Mouse (Mus musculus): ENCODE results near the gene Cfap100. TPM values are rescaled to one million over a fixed set of nuclear protein-coding genes. Genes with fewer than 3 reads are reported as not detected.

The Cfap100 gene
- polyA plus RNA-seq, 1 experiment from 2014 or later, result 1.2 TPM

DNA sequence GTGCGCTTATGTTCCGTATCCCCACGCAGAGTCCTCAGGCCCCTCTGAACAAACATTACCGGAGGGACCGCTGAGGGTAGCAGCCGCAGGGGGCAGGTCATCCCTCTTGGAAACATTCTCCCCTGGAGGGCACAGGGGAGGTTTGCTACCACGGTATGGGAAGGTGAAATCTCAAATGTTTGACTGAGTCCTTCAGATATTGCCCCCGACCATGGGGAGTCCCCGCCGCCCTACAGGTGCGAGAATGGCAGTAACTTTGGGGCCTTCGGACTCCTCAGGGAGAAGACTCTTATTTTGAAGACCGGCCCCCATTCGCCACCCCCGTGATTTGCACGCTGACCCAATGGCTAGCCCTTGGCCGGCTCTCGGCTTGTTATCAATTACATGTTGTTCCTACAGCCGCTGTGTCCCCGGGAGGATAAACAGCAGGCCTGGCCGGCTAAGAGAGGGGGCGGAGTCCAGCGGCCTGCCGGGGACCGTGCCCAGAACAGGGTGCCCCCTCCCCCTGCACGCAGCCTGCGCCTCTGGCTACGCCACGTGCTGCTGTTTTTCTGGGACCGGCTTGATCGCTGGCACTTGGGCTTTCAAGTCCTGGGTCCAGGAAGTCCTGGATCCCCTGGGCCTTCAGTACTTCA is 34.7 kb upstream of the Cfap100 start:
- peak overlapping the region; percentile 62 for H3K9ac ChIP-seq (ENCODE audit: low read depth, low read length)
- H3K27me3 ChIP-seq (ENCODE audit: control insufficient read depth, insufficient read depth, low read length), result peaks cover 10% of the 10 kb centered on the region; the same call in 1 of the 2 replicates
- peak overlapping the region; percentile 100 for H3K4me2 ChIP-seq (replicated peaks; ENCODE audit: low read depth, low read length)
- peak overlapping the region; percentile 61 for H3K4me3 ChIP-seq (ENCODE audit: low read depth, low read length)
- under 1% methylated on average over 31 of the region's 31 CpGs for WGBS
- H3K36me3 ChIP-seq (ENCODE audit: control insufficient read depth, insufficient read depth, low read length), result no peaks in the 10 kb centered on the region
- H3K4me1 ChIP-seq (replicated peaks; ENCODE audit: control insufficient read depth, insufficient read depth, low read length), result peaks cover 8% of the 10 kb centered on the region; the same call in 1 of the 2 replicates
- no peak overlapping the region for H3K27ac ChIP-seq (ENCODE audit: low read depth, low read length)
- peak; percentile 80 for ATAC-seq (ENCODE audit: low FRiP score)
- DNase-seq (ENCODE audit: low spot score), result peak; percentile 71
- no peaks in the 10 kb centered on the region for H3K9me3 ChIP-seq (ENCODE audit: control insufficient read depth, low read length)

DNA sequence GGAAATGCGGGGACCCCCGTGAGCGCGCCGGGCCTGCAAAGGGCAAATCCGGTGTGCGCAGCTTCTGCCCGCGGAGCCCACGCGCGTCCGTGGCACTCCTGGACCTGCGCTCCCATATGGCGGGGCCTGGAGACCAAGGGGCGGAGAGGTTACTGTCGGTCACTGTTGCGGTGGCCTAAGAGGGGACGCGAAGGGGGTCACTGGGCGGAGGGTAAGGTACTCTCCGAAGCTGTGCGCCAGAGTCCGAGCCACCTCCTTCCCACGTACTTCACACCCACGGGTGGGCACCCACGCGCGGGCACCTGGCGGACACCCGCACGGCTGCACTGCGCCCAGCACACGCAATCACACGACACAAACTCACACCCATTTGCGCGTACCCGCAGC is 34.2 kb upstream of the Cfap100 start:
- Histone ChIP-seq H3K9ac (ENCODE audit: low read depth, low read length) (peak overlapping the region; percentile 62), H3K4me1 (replicated peaks; ENCODE audit: control insufficient read depth, insufficient read depth, low read length) (peaks cover 8% of the 10 kb centered on the region; the same call in 1 of the 2 replicates), H3K4me2 (replicated peaks; ENCODE audit: low read depth, low read length) (peak overlapping the region; percentile 100), H3K9me3 (ENCODE audit: control insufficient read depth, low read length) (no peaks in the 10 kb centered on the region), H3K4me3 (ENCODE audit: low read depth, low read length) (peak overlapping the region; percentile 61), H3K27me3 (ENCODE audit: control insufficient read depth, insufficient read depth, low read length) (peaks cover 10% of the 10 kb centered on the region; the same call in 1 of the 2 replicates), H3K36me3 (ENCODE audit: control insufficient read depth, insufficient read depth, low read length) (no peaks in the 10 kb centered on the region), H3K27ac (ENCODE audit: low read depth, low read length) (no peak overlapping the region)
- DNase-seq (ENCODE audit: low spot score) (peak; percentile 42), ATAC-seq (ENCODE audit: low FRiP score) (peak; percentile 70)
- under 1% methylated on average over 33 of the region's 38 CpGs for WGBS

GRCm38 (mm10) chr6:90462181-90462706 is 33.6 kb upstream of the Cfap100 start, which contains the start of gene Klf15:
Klf15 (plus strand) TSS chr6:90462576.
- Histone ChIP-seq H3K27me3 (ENCODE audit: control insufficient read depth, insufficient read depth, low read length) (peaks cover 10% of the 10 kb centered on the region; the same call in 1 of the 2 replicates), H3K36me3 (ENCODE audit: control insufficient read depth, insufficient read depth, low read length) (no peaks in the 10 kb centered on the region), H3K27ac (ENCODE audit: low read depth, low read length) (no peak within 1 kb of the TSS), H3K9me3 (ENCODE audit: control insufficient read depth, low read length) (no peaks in the 10 kb centered on the region), H3K4me2 (replicated peaks; ENCODE audit: low read depth, low read length) (peak within 1 kb of the TSS; percentile 100), H3K4me1 (replicated peaks; ENCODE audit: control insufficient read depth, insufficient read depth, low read length) (peaks cover 8% of the 10 kb centered on the region; the same call in 1 of the 2 replicates), H3K4me3 (ENCODE audit: low read depth, low read length) (peak within 1 kb of the TSS; percentile 61), H3K9ac (ENCODE audit: low read depth, low read length) (peak within 1 kb of the TSS; percentile 62)
- ATAC-seq (ENCODE audit: low FRiP score), result peak; percentile 81
- DNase-seq (ENCODE audit: low spot score), result peak; percentile 86
- under 1% methylated on average over 29 of the region's 70 CpGs for WGBS

- Histone ChIP-seq H3K4me3 (ENCODE audit: low read depth, low read length) (peak overlapping the region; percentile 61), H3K9ac (ENCODE audit: low read depth, low read length) (0 out of 2 replicates have a peak overlapping the region, but pooled peaks have one; percentile 62), H3K27me3 (ENCODE audit: control insufficient read depth, insufficient read depth, low read length) (peaks cover 10% of the 10 kb centered on the region; the same call in 1 of the 2 replicates), H3K4me2 (replicated peaks; ENCODE audit: low read depth, low read length) (peak overlapping the region; percentile 100), H3K4me1 (replicated peaks; ENCODE audit: control insufficient read depth, insufficient read depth, low read length) (peaks cover 8% of the 10 kb centered on the region; the same call in 1 of the 2 replicates), H3K36me3 (ENCODE audit: control insufficient read depth, insufficient read depth, low read length) (no peaks in the 10 kb centered on the region), H3K27ac (ENCODE audit: low read depth, low read length) (no peak overlapping the region), H3K9me3 (ENCODE audit: control insufficient read depth, low read length) (no peaks in the 10 kb centered on the region)
- ATAC-seq (ENCODE audit: low FRiP score) (peak; percentile 7; the same call in 1 of the 2 replicates), DNase-seq (ENCODE audit: low spot score) (no peak)
- WGBS, result 11% methylated on average over 12 of the region's 12 CpGs
Observed at GRCm38 (mm10) chr6:90461771-90462170, 33.2 kb upstream of the Cfap100 start.

DNA sequence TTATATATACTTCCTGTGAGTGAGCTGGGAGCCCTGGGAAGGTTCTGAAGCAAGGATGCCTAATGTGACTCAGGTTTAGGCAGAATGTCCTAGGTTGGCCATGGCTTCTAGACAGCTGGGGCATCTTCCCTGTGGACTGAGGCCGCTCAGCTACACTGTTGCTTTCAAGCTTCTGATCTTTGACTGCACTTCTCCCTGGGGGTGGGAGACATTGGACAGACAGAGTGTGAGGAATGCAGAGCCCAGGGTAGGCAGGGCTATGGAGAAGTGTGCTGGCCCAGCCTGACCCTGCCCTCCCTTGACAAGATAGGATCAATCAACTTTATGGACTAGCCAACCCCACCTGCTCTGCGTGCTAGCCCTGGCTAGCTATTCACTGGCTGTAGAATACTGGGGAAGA is 32.6 kb upstream of the Cfap100 start:
- no peak overlapping the region for H3K9ac ChIP-seq (ENCODE audit: low read depth, low read length)
- H3K36me3 ChIP-seq (ENCODE audit: control insufficient read depth, insufficient read depth, low read length), result no peaks in the 10 kb centered on the region
- no peak overlapping the region for H3K4me3 ChIP-seq (ENCODE audit: low read depth, low read length)
- H3K9me3 ChIP-seq (ENCODE audit: control insufficient read depth, low read length), result no peaks in the 10 kb centered on the region
- ATAC-seq (ENCODE audit: low FRiP score), result no peak
- no peak overlapping the region for H3K27ac ChIP-seq (ENCODE audit: low read depth, low read length)
- no peak for DNase-seq (ENCODE audit: low spot score)
- H3K4me2 ChIP-seq (replicated peaks; ENCODE audit: low read depth, low read length), result 0 out of 2 replicates have a peak overlapping the region, but pooled peaks have one; percentile 100
- 42% methylated on average over 2 of the region's 2 CpGs for WGBS
- H3K27me3 ChIP-seq (ENCODE audit: control insufficient read depth, insufficient read depth, low read length), result peaks cover 10% of the 10 kb centered on the region; the same call in 1 of the 2 replicates
- peaks cover 8% of the 10 kb centered on the region; the same call in 1 of the 2 replicates for H3K4me1 ChIP-seq (replicated peaks; ENCODE audit: control insufficient read depth, insufficient read depth, low read length)

GRCm38 (mm10) chr6:90457421-90457820 is 28.8 kb upstream of the Cfap100 start:
- ATAC-seq (ENCODE audit: low FRiP score) (no peak), DNase-seq (ENCODE audit: low spot score) (no peak)
- Histone ChIP-seq H3K27me3 (ENCODE audit: control insufficient read depth, insufficient read depth, low read length) (peaks cover 10% of the 10 kb centered on the region; the same call in 1 of the 2 replicates), H3K27ac (ENCODE audit: low read depth, low read length) (no peak overlapping the region), H3K9ac (ENCODE audit: low read depth, low read length) (no peak overlapping the region), H3K4me3 (ENCODE audit: low read depth, low read length) (no peak overlapping the region), H3K36me3 (ENCODE audit: control insufficient read depth, insufficient read depth, low read length) (no peaks in the 10 kb centered on the region), H3K4me1 (replicated peaks; ENCODE audit: control insufficient read depth, insufficient read depth, low read length) (no peaks in the 10 kb centered on the region), H3K4me2 (replicated peaks; ENCODE audit: low read depth, low read length) (no peak overlapping the region), H3K9me3 (ENCODE audit: control insufficient read depth, low read length) (no peaks in the 10 kb centered on the region)
- WGBS, result 72% methylated on average over 2 of the region's 2 CpGs

- Histone ChIP-seq H3K4me3 (ENCODE audit: low read depth, low read length) (no peak overlapping the region), H3K27me3 (ENCODE audit: control insufficient read depth, insufficient read depth, low read length) (no peaks in the 10 kb centered on the region), H3K4me2 (replicated peaks; ENCODE audit: low read depth, low read length) (no peak overlapping the region), H3K4me1 (replicated peaks; ENCODE audit: control insufficient read depth, insufficient read depth, low read length) (no peaks in the 10 kb centered on the region), H3K9me3 (ENCODE audit: control insufficient read depth, low read length) (no peaks in the 10 kb centered on the region), H3K9ac (ENCODE audit: low read depth, low read length) (no peak overlapping the region), H3K36me3 (ENCODE audit: control insufficient read depth, insufficient read depth, low read length) (no peaks in the 10 kb centered on the region), H3K27ac (ENCODE audit: low read depth, low read length) (no peak overlapping the region)
- 80% methylated on average over 5 of the region's 5 CpGs for WGBS
- DNase-seq (ENCODE audit: low spot score) (no peak), ATAC-seq (ENCODE audit: low FRiP score) (no peak)
Observed at GRCm38 (mm10) chr6:90453751-90454150, 25.2 kb upstream of the Cfap100 start.

GRCm38 (mm10) chr6:90452603-90453002 is 24.0 kb upstream of the Cfap100 start:
- Histone ChIP-seq H3K9me3 (ENCODE audit: control insufficient read depth, low read length) (no peaks in the 10 kb centered on the region), H3K27me3 (ENCODE audit: control insufficient read depth, insufficient read depth, low read length) (no peaks in the 10 kb centered on the region), H3K4me1 (replicated peaks; ENCODE audit: control insufficient read depth, insufficient read depth, low read length) (no peaks in the 10 kb centered on the region), H3K4me2 (replicated peaks; ENCODE audit: low read depth, low read length) (no peak overlapping the region), H3K4me3 (ENCODE audit: low read depth, low read length) (no peak overlapping the region), H3K36me3 (ENCODE audit: control insufficient read depth, insufficient read depth, low read length) (no peaks in the 10 kb centered on the region), H3K27ac (ENCODE audit: low read depth, low read length) (no peak overlapping the region), H3K9ac (ENCODE audit: low read depth, low read length) (no peak overlapping the region)
- no peak for ATAC-seq (ENCODE audit: low FRiP score)
- no peak for DNase-seq (ENCODE audit: low spot score)

- Histone ChIP-seq H3K27ac (ENCODE audit: low read depth, low read length) (no peak overlapping the region), H3K4me3 (ENCODE audit: low read depth, low read length) (no peak overlapping the region), H3K4me2 (replicated peaks; ENCODE audit: low read depth, low read length) (no peak overlapping the region), H3K4me1 (replicated peaks; ENCODE audit: control insufficient read depth, insufficient read depth, low read length) (no peaks in the 10 kb centered on the region), H3K9me3 (ENCODE audit: control insufficient read depth, low read length) (no peaks in the 10 kb centered on the region), H3K36me3 (ENCODE audit: control insufficient read depth, insufficient read depth, low read length) (no peaks in the 10 kb centered on the region), H3K27me3 (ENCODE audit: control insufficient read depth, insufficient read depth, low read length) (no peaks in the 10 kb centered on the region), H3K9ac (ENCODE audit: low read depth, low read length) (no peak overlapping the region)
- DNase-seq (ENCODE audit: low spot score), result no peak
- WGBS, result 90% methylated on average over 5 of the region's 5 CpGs
- no peak for ATAC-seq (ENCODE audit: low FRiP score)
Observed at GRCm38 (mm10) chr6:90451512-90451911, 22.9 kb upstream of the Cfap100 start.
